Mouse (Mus musculus) lung, adult 2 months (tissue): ENCODE results near the gene Il1rl2.

Experiments
- CTCF ChIP-seq: fragments of 200-500 bp; IDR thresholded peaks from 2 replicates; pipeline ENCODE4 v1.5.1; 2011; ENCODE audit warnings: mild to moderate bottlenecking, low read length, control low read depth; ENCODE audit not compliant: insufficient read depth
- POLR2A ChIP-seq: fragments of 200-500 bp; IDR thresholded peaks from 2 replicates; pipeline ENCODE4 v1.6.1; 2011; ENCODE audit warnings: low read depth, mild to moderate bottlenecking, control low read depth, low read length, borderline replicate concordance; ENCODE audit errors: extremely low read depth

GRCm38 (mm10) chr1:40327604-40328003 is 3.2 kb downstream of the Il1rl2 start:
- TF ChIP-seq POLR2A (no peak), CTCF (no peak)
